Mouse (Mus musculus): ENCODE measurements around the gene Arhgap35. TPM values are rescaled to one million over a fixed set of nuclear protein-coding genes. Genes with fewer than 3 reads are reported as not detected.
A peak's percentile ranks its signal among the peaks of the same experiment; 100 is the strongest.

The Arhgap35 gene
- polyA plus RNA-seq, 1 experiment from 2014 or later, result 37.6 TPM

- no peak overlapping the region for H3K4me3 ChIP-seq (ENCODE audit: low read depth, low read length)
- no peak overlapping the region for H3K27ac ChIP-seq (ENCODE audit: low read depth, low read length)
- DNase-seq (ENCODE audit: low spot score), result no peak
- 97% methylated on average over 2 of the region's 2 CpGs for WGBS
- H3K4me2 ChIP-seq (replicated peaks; ENCODE audit: low read depth, low read length), result no peak overlapping the region
- no peaks in the 10 kb centered on the region for H3K9me3 ChIP-seq (ENCODE audit: control insufficient read depth, low read length)
- no peaks in the 10 kb centered on the region for H3K36me3 ChIP-seq (ENCODE audit: control insufficient read depth, insufficient read depth, low read length)
- H3K27me3 ChIP-seq (ENCODE audit: control insufficient read depth, insufficient read depth, low read length), result no peaks in the 10 kb centered on the region
- no peak overlapping the region for H3K9ac ChIP-seq (ENCODE audit: low read depth, low read length)
- no peaks in the 10 kb centered on the region for H3K4me1 ChIP-seq (replicated peaks; ENCODE audit: control insufficient read depth, insufficient read depth, low read length)
- no peak for ATAC-seq (ENCODE audit: low FRiP score)
Observed at GRCm38 (mm10) chr7:16524308-16524707, 90.5 kb downstream of the Arhgap35 start.

- no peak for DNase-seq (ENCODE audit: low spot score)
- Histone ChIP-seq H3K4me1 (replicated peaks; ENCODE audit: control insufficient read depth, insufficient read depth, low read length) (no peaks in the 10 kb centered on the region), H3K27ac (ENCODE audit: low read depth, low read length) (no peak overlapping the region), H3K36me3 (ENCODE audit: control insufficient read depth, insufficient read depth, low read length) (no peaks in the 10 kb centered on the region), H3K9ac (ENCODE audit: low read depth, low read length) (no peak overlapping the region), H3K4me3 (ENCODE audit: low read depth, low read length) (no peak overlapping the region), H3K4me2 (replicated peaks; ENCODE audit: low read depth, low read length) (no peak overlapping the region), H3K9me3 (ENCODE audit: control insufficient read depth, low read length) (no peaks in the 10 kb centered on the region), H3K27me3 (ENCODE audit: control insufficient read depth, insufficient read depth, low read length) (no peaks in the 10 kb centered on the region)
- whole genome bisulfite sequencing, result 93% methylated on average over 2 of the region's 2 CpGs
- no peak for ATAC-seq (ENCODE audit: low FRiP score)
Observed at GRCm38 (mm10) chr7:16519310-16519709, 95.5 kb downstream of the Arhgap35 start.

- H3K36me3 ChIP-seq (ENCODE audit: control insufficient read depth, insufficient read depth, low read length), result no peaks in the 10 kb centered on the region
- no peak overlapping the region for H3K4me3 ChIP-seq (ENCODE audit: low read depth, low read length)
- no peaks in the 10 kb centered on the region for H3K4me1 ChIP-seq (replicated peaks; ENCODE audit: control insufficient read depth, insufficient read depth, low read length)
- DNase-seq (ENCODE audit: low spot score) (no peak), ATAC-seq (ENCODE audit: low FRiP score) (no peak)
- no peaks in the 10 kb centered on the region for H3K9me3 ChIP-seq (ENCODE audit: control insufficient read depth, low read length)
- no peaks in the 10 kb centered on the region for H3K27me3 ChIP-seq (ENCODE audit: control insufficient read depth, insufficient read depth, low read length)
- no peak overlapping the region for H3K4me2 ChIP-seq (replicated peaks; ENCODE audit: low read depth, low read length)
- WGBS, result 95% methylated on average over 5 of the region's 5 CpGs
- no peak overlapping the region for H3K9ac ChIP-seq (ENCODE audit: low read depth, low read length)
- H3K27ac ChIP-seq (ENCODE audit: low read depth, low read length), result no peak overlapping the region
Observed at GRCm38 (mm10) chr7:16517198-16517597, 97.6 kb downstream of the Arhgap35 start.

- Histone ChIP-seq H3K27me3 (ENCODE audit: control insufficient read depth, insufficient read depth, low read length) (no peaks in the 10 kb centered on the region), H3K9me3 (ENCODE audit: control insufficient read depth, low read length) (no peaks in the 10 kb centered on the region), H3K4me1 (replicated peaks; ENCODE audit: control insufficient read depth, insufficient read depth, low read length) (no peaks in the 10 kb centered on the region), H3K36me3 (ENCODE audit: control insufficient read depth, insufficient read depth, low read length) (peaks cover 9% of the 10 kb centered on the region), H3K9ac (ENCODE audit: low read depth, low read length) (no peak overlapping the region), H3K4me3 (ENCODE audit: low read depth, low read length) (no peak overlapping the region), H3K4me2 (replicated peaks; ENCODE audit: low read depth, low read length) (no peak overlapping the region), H3K27ac (ENCODE audit: low read depth, low read length) (no peak overlapping the region)
- WGBS, result 24% methylated on average over 3 of the region's 3 CpGs
- DNase-seq (ENCODE audit: low spot score) (peak; percentile 54), ATAC-seq (ENCODE audit: low FRiP score) (no peak)
Observed at GRCm38 (mm10) chr7:16507284-16507683, 107.5 kb downstream of the Arhgap35 start.

GRCm38 (mm10) chr7:16505226-16505593, 109.6 kb downstream of the Arhgap35 start:
- H3K4me2 ChIP-seq (replicated peaks; ENCODE audit: low read depth, low read length), result no peak overlapping the region
- H3K27me3 ChIP-seq (ENCODE audit: control insufficient read depth, insufficient read depth, low read length), result no peaks in the 10 kb centered on the region
- no peak overlapping the region for H3K4me3 ChIP-seq (ENCODE audit: low read depth, low read length)
- peaks cover 9% of the 10 kb centered on the region; the same call in 1 of the 2 replicates for H3K36me3 ChIP-seq (ENCODE audit: control insufficient read depth, insufficient read depth, low read length)
- H3K4me1 ChIP-seq (replicated peaks; ENCODE audit: control insufficient read depth, insufficient read depth, low read length), result no peaks in the 10 kb centered on the region
- no peak overlapping the region for H3K27ac ChIP-seq (ENCODE audit: low read depth, low read length)
- ATAC-seq (ENCODE audit: low FRiP score) (no peak), DNase-seq (ENCODE audit: low spot score) (no peak)
- H3K9ac ChIP-seq (ENCODE audit: low read depth, low read length), result no peak overlapping the region
- WGBS, result 92% methylated on average over 3 of the region's 3 CpGs
- no peaks in the 10 kb centered on the region for H3K9me3 ChIP-seq (ENCODE audit: control insufficient read depth, low read length)

GRCm38 (mm10) chr7:16504573-16505225, 110.1 kb downstream of the Arhgap35 start:
- H3K36me3 ChIP-seq (ENCODE audit: control insufficient read depth, insufficient read depth, low read length), result peaks cover 9% of the 10 kb centered on the region; the same call in 1 of the 2 replicates

GRCm38 (mm10) chr7:16501571-16501970, 113.2 kb downstream of the Arhgap35 start:
- H3K27me3 ChIP-seq (ENCODE audit: control insufficient read depth, insufficient read depth, low read length), result no peaks in the 10 kb centered on the region
- H3K36me3 ChIP-seq (ENCODE audit: control insufficient read depth, insufficient read depth, low read length), result peaks cover 18% of the 10 kb centered on the region
- H3K4me3 ChIP-seq (ENCODE audit: low read depth, low read length), result no peak overlapping the region
- no peak for ATAC-seq (ENCODE audit: low FRiP score)
- no peak overlapping the region for H3K27ac ChIP-seq (ENCODE audit: low read depth, low read length)
- H3K9me3 ChIP-seq (ENCODE audit: control insufficient read depth, low read length), result no peaks in the 10 kb centered on the region
- no peak for DNase-seq (ENCODE audit: low spot score)
- no peak overlapping the region for H3K4me2 ChIP-seq (replicated peaks; ENCODE audit: low read depth, low read length)
- H3K9ac ChIP-seq (ENCODE audit: low read depth, low read length), result no peak overlapping the region
- H3K4me1 ChIP-seq (replicated peaks; ENCODE audit: control insufficient read depth, insufficient read depth, low read length), result no peaks in the 10 kb centered on the region
- 94% methylated on average over 4 of the region's 4 CpGs for WGBS

More at GRCm38 (mm10) chr7:16504573-16505225, 110.1 kb downstream of the Arhgap35 start:
- no peak overlapping the region for H3K4me3 ChIP-seq (ENCODE audit: low read depth, low read length)
- no peaks in the 10 kb centered on the region for H3K4me1 ChIP-seq (replicated peaks; ENCODE audit: control insufficient read depth, insufficient read depth, low read length)
- no peaks in the 10 kb centered on the region for H3K9me3 ChIP-seq (ENCODE audit: control insufficient read depth, low read length)
- no peak overlapping the region for H3K27ac ChIP-seq (ENCODE audit: low read depth, low read length)
- ATAC-seq (ENCODE audit: low FRiP score) (no peak), DNase-seq (ENCODE audit: low spot score) (no peak)
- no peak overlapping the region for H3K9ac ChIP-seq (ENCODE audit: low read depth, low read length)
- H3K4me2 ChIP-seq (replicated peaks; ENCODE audit: low read depth, low read length), result no peak overlapping the region
- H3K27me3 ChIP-seq (ENCODE audit: control insufficient read depth, insufficient read depth, low read length), result no peaks in the 10 kb centered on the region
- whole genome bisulfite sequencing, result 86% methylated on average over 2 of the region's 2 CpGs

GRCm38 (mm10) chr7:16499671-16500104, 115.1 kb downstream of the Arhgap35 start:
- Histone ChIP-seq H3K27ac (ENCODE audit: low read depth, low read length) (no peak overlapping the region), H3K4me1 (replicated peaks; ENCODE audit: control insufficient read depth, insufficient read depth, low read length) (no peaks in the 10 kb centered on the region), H3K4me3 (ENCODE audit: low read depth, low read length) (no peak overlapping the region), H3K4me2 (replicated peaks; ENCODE audit: low read depth, low read length) (no peak overlapping the region), H3K27me3 (ENCODE audit: control insufficient read depth, insufficient read depth, low read length) (no peaks in the 10 kb centered on the region), H3K9ac (ENCODE audit: low read depth, low read length) (no peak overlapping the region), H3K36me3 (ENCODE audit: control insufficient read depth, insufficient read depth, low read length) (peaks cover 18% of the 10 kb centered on the region), H3K9me3 (ENCODE audit: control insufficient read depth, low read length) (no peaks in the 10 kb centered on the region)
- no peak for ATAC-seq (ENCODE audit: low FRiP score)
- DNase-seq (ENCODE audit: low spot score), result no peak
- WGBS, result 79% methylated on average over 6 of the region's 6 CpGs

GRCm38 (mm10) chr7:16496260-16496659, 118.5 kb downstream of the Arhgap35 start:
- no peak for ATAC-seq (ENCODE audit: low FRiP score)
- no peak overlapping the region for H3K9ac ChIP-seq (ENCODE audit: low read depth, low read length)
- no peak overlapping the region for H3K4me3 ChIP-seq (ENCODE audit: low read depth, low read length)
- H3K9me3 ChIP-seq (ENCODE audit: control insufficient read depth, low read length), result no peaks in the 10 kb centered on the region
- no peaks in the 10 kb centered on the region for H3K4me1 ChIP-seq (replicated peaks; ENCODE audit: control insufficient read depth, insufficient read depth, low read length)
- no peak for DNase-seq (ENCODE audit: low spot score)
- H3K4me2 ChIP-seq (replicated peaks; ENCODE audit: low read depth, low read length), result no peak overlapping the region
- 83% methylated on average over 3 of the region's 3 CpGs for WGBS
- no peaks in the 10 kb centered on the region for H3K27me3 ChIP-seq (ENCODE audit: control insufficient read depth, insufficient read depth, low read length)
- H3K27ac ChIP-seq (ENCODE audit: low read depth, low read length), result no peak overlapping the region
- H3K36me3 ChIP-seq (ENCODE audit: control insufficient read depth, insufficient read depth, low read length), result peaks cover 10% of the 10 kb centered on the region

Measured in hindbrain, embryonic 11.5 days (tissue).